Mouse (Mus musculus) right cerebral cortex, postnatal 36 days (tissue): Measurements from ENCODE around the gene Grk6.

Source experiments
- DNase-seq, 2 experiments: peaks; one replicate each; pipeline ENCODE4 v3.0.0; 2022; ENCODE audit warnings: low spot score in 2 of 2, mixed read lengths in 1 of 2

Gene Grk6

DNA sequence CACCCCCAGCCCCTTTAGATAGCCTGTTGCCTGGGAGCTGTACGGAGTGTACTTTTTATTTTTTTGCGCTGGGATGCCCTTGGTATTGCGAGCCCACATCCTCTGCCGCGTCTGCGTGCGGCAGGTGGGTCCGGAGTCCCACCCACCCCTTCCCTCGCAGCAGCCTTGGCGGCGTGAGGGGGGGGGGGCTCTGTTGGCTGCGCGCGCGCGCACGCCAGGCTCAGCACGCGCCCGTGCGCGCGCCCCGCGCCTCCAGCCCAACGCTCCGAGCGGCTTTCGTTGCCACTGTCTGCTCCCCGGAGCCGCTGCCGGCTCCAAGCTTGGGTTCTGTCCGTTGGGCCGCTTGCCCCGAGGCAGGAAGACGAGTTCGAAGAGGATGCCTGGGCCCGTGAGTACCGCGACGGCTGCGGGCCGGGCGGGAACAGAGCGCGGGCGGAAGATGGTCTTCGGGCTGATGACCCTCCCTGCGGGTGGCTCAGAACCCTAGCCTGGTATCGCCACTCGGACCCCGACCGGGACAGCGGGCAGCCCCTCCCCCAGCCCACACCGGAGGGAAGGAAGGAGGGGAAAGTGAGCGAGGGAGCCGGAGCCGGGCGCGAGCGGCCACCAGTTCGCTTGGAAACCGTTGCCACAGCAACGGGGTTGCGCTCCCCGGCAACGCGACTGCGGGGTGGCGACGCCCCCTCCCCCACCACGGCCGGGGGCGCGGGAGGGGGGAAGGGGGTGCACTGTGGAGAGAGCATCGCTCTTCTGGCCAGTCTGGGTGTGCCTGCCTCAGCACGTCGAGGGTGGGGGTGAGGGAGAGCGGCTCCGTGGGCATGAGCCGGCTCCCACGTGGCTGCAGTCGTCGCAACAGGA, 19.4 kb downstream of the Grk6 start, which contains the start of gene Prr7:
Gene Prr7, plus strand, starts transcription at position 241 of the 858 bp plus-strand sequence.
- DNase-seq: peak; percentile 64 to 82

- no peak for DNase-seq
Measured at GRCm38 (mm10) chr13:55465184-55465583, 20.3 kb downstream of the Grk6 start.

DNA sequence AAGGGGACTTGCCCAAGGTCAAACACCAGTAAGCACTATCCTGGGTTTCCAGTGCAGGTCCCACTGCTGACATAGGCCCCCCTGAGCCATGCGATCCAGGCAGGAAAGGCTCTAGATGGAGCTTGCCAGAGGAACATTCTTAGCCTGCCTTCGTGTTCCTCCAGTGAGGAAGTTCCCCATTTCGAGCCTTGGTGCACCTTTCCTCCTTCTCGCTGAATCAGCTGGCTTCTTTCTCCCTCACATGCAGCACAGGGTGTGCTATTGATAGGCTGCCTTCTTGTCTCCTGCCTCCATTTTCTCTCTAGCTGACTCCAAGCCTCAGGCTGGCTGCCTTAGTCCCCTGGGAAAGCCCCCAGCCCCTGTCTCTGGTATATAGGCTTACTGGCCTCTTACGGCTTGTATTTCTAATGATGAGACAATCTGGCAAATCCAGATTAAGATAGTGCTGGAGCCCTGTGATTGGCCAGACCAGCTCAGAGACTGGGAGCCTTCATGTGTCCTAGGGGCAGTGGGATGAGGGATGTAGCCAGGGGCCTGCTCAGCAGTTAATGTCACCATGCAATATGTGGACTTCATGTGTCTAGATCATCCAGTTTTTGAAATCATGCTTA, 21.1 kb downstream of the Grk6 start:
- DNase-seq: no peak

DNA sequence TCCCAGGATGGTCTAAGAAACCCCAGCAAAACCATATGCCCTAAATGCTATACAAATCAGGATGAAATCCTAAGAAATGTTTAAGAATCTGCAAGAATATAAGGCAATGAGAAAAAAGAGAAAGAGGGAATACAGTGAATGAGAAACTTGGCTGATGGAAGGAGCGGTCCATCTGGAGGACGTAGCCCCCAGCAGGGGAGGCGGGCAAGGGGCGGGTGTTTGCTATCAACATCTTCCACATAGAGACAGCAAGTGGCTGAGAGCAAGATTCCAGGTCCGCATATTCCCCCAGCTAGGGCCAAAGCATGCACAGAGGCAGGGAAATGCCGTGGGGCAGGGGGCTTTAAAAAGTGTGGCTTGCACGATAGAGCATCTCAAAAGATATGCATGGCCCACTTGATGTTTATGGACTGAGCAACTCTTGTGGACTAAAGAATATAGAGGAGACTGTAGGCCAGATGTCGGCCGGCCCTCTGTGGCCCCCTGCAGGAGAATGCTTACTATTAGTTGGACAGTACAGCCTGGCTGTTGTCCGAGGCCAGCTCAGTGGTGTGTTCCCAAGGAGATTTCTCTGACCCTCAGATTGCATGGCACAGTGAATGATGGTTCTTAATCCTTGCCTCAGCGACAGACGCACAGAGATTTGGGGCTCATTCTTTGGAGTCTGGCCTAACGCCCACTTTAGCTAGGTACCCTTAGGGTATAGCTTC, 24.1 kb downstream of the Grk6 start:
- DNase-seq: no peak

- no peak for DNase-seq
Measured at GRCm38 (mm10) chr13:55470372-55470771, 25.5 kb downstream of the Grk6 start.

DNA sequence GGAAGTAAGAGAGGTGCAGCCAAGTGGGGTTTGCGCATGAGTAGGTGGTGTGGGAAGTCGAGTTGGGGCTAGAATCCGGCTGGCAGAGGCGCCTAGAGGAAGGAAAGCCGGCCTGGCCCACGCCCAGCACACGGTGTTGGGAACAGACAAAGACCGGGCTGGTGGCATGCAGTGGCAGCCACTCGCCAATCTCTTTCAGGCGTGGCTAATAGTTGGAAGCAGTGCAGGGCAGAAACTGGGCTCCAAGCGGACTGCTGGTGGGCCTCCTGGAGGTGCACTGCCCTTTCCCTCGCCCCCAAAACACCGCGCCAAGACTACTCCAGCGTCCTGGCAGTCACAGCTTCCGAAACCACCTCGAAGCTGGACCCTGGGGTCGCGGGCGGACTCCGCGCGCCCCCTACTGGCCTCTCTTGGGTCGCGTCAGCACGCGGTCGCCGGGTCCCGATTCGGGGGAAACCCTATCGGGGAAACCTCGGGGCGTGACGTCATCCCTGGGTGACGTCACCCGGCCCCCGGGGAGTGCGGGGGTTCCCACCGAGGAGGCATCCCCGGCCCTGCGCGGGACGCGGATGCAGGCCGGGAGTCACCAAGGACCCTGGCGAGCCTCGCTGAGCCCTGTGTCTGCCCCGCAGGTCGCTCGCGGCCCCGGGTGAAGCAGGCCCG, 26.4 kb downstream of the Grk6 start:
- no peak for DNase-seq

DNA sequence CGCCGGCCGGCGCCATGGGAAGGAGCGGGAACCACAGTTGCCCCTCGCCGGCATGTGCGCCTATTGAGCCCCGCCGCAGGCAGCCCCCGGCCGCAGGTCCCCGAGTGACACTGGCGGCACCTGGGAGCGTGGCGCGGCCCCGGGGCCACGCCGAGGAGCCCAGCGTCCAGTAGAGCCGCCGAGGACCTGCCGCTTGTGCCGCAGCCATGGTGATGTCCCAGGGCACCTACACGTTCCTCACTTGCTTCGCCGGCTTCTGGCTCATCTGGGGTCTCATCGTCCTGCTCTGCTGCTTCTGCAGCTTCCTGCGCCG, 26.9 kb downstream of the Grk6 start:
- no peak for DNase-seq

DNA sequence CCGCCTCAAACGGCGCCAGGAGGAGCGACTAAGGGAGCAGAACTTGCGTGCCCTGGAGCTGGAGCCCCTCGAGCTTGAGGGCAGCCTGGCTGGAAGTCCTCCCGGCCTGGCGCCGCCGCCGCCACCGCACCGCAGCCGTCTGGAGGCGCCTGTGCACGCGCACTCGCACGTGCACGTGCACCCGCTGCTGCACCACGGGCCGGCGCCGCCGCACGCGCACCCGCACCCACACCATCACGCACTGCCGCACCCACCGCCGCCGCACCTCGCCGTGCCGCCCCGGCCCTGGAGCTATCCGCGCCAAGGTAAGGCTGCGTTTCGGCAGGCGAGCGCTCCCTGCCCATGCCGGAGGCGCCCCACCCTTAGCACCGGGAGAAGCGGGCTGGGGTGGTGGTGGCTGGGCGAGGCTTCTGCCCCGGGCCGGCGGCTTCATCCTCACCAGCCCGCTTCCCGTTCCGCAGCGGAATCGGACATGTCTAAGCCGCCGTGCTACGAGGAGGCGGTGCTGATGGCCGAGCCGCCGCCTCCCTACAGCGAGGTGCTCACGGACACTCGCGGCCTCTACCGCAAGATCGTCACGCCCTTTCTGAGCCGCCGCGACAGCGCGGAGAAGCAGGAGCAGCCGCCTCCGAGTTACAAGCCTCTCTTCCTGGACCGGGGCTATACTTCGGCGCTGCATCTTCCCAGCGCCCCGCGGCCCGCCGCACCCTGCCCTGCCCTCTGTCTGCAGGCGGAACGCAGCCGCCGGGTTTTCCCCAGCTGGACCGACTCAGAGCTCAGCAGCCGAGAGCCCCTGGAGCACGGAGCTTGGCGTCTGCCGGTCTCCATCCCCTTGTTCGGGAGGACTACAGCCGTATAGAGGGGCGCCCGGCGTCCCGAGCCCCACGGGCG, 27.5 kb downstream of the Grk6 start:
- peak; percentile 74 to 80 for DNase-seq

DNA sequence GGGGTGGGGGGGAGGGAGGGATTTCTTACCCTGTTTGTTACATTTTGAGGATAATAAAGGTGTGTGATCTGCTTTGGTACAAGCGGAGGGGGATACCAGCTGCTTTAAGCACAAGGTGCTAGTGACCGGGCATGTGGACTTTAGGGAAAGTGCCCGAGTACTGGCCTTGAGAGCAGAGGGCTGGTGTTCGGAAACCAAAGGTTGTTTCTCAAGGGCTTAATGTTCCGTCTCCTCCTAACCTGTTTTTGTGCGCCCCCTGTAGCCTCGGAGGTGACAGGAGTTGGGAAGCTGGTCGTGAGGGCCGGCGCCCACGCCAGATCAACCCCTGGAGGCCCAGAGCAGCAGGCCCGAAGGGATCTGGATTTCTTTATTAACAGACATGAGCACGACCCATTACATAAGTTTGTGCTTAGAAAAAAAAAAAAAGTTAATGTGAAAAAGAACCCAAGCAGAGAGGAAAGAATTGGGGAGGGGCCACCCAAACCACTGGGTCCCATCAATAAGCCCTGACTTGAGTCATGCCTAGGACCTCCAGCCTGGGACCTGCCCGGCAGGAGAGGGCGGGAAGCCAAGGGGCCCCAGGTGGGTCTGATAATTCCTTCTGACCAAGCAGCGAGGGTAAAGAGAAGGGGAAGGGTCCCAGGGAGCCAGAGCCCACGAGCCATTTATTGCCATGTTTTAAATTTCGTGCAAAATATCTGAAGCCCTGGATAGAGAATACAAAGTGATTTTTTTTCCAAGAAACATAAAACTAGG, 28.4 kb downstream of the Grk6 start:
- no peak for DNase-seq

GRCm38 (mm10) chr13:55473961-55474360, 29.1 kb downstream of the Grk6 start:
- DNase-seq: no peak

GRCm38 (mm10) chr13:55474621-55475069, 29.8 kb downstream of the Grk6 start:
- peak in 1 of 2 experiments; percentile 78 for DNase-seq

GRCm38 (mm10) chr13:55475750-55476149, 30.9 kb downstream of the Grk6 start:
- no peak for DNase-seq

DNA sequence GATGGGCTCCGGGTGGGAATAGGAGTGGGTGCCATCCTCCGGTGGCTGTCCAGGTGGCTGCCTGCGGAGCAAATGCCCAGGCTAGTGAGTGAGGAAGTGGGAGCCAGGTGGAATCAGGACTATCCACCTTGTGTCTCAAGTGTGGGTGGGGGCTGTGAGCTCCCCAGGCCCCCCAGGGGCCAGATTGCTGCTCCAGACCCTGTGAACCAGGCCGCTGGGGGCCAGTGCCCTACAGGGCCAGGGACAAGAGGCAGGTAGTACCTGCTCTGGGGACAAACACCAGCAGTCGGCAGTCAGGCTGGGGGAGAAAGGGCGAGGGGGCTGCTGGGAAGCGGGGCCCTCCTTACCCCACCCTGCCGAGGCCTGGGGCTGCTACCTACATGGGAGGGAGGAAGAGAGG, 31.4 kb downstream of the Grk6 start:
- DNase-seq: no peak

GRCm38 (mm10) chr13:55477492-55477891, 32.6 kb downstream of the Grk6 start:
- no peak for DNase-seq

- no peak for DNase-seq
Measured at GRCm38 (mm10) chr13:55478036-55478435, 33.2 kb downstream of the Grk6 start.

- no peak for DNase-seq
Measured at GRCm38 (mm10) chr13:55479008-55479407, 34.1 kb downstream of the Grk6 start.

DNA sequence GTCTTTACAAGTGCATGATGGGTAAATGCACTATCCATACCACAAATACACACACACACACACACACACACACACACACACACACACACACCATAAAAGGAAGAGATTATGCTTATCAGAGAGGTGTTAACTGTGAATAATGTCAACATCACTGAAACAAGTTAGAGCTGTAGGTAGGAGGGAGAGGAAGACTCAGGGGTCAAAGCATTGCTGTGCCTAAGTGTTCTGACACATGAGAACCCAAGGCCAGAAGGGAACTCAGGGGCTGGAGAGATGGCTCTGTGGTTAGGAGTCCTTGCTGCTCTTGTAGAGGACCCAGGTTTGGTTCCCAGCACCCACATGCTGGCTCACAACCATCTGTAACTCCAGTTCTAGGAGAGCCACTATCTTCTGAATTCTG, 35.1 kb downstream of the Grk6 start:
- no peak for DNase-seq

DNA sequence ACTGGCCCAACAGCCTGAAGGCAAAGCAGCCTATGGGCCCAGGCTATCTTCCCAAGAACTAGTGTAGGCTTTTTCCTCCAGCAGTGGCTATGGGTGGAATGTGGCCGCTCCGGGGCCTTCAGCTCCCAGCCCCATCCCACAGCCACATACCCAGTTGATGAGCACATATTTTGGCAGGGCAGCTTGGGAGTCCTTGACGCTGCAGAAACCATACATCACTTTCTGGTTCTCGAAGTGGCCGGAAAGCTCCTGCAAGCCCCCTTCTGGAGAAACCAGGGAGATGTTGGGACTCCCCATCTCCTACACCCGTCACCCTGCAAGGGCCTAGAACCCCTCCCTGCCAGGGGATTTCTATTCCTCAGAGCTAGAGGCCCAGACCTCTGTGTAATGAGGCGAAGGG, 37.7 kb downstream of the Grk6 start:
- no peak for DNase-seq

DNA sequence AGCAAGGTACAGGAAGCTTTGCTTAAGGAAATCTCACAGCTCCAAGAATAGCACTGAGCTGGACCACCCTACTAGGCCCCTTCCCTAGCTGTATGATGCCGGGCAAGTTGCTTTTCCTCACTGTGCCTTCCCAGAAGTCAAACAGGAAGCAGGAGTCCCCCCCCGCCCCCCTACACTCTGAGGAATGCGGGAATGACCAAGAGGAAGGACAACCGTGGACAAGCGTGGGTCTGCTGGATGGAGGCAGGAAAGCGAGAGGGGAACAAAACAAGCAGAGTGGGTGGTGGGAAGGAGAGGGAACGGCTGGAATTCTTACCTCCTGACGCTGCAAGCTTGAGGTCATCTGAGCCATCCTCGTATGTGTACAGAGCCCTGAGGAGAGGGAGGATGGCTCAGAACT, 38.2 kb downstream of the Grk6 start:
- no peak for DNase-seq

GRCm38 (mm10) chr13:55483593-55483992, 38.7 kb downstream of the Grk6 start:
- peak; percentile 93 to 97 for DNase-seq
